Mouse (Mus musculus) liver, adult 2 months (tissue): ENCODE results near the gene Gm10181.

Source experiments
- CTCF ChIP-seq: fragments of 200-500 bp; IDR thresholded peaks from 2 replicates; pipeline ENCODE4 v1.5.1; 2011; ENCODE audit warnings: low read depth, low read length, control low read depth
- POLR2A ChIP-seq: fragments of 200-500 bp; IDR thresholded peaks from 2 replicates; pipeline ENCODE4 v1.6.1; 2011; ENCODE audit warnings: low read length, control low read depth; ENCODE audit not compliant: insufficient read depth; ENCODE audit errors: extremely low read depth

DNA sequence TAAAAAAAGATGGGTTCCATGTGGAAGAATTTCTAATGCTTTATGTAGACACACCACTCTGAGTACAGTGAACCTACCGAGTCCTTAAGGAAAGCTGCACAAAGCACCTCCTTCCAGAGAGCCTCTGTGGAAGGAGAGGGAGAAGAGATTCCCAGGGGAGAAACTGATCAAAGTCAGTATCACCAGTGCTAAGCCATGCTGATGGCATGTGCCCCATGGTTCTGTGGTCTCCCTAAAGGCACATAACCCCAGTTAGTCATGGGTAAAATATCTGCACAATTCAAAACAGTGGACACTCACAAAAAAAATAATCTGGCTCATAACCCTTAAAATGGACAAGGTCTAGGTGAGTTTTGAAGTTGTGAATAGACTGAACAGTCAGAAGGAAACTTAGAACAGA, 13.7 kb downstream of the Gm10181 start:
- no peak for TF ChIP-seq CTCF
- TF ChIP-seq POLR2A: no peak
